Mouse (Mus musculus): Measurements from ENCODE around the gene Tecpr2.

DNA sequence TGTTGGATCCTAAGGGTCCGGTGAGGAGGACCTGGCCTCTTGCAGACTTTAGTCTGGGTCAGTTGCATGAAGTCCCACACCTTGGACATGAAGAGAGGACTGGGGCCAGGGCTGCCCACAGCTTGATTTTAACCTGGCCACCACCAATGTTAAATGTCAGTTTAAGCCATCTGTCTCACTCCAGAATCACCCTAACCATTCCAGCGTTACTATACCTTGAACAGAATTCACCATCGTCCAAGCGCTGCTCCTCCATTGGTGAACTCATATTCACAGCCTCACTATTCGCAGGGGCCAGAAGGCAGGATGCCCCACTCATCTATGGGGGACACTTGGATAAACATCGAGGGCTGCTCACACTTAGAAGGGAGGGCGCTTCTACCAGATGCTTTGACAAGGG, 111.9 kb downstream of the Tecpr2 start:
- no peak for TF ChIP-seq CTCF (IDR thresholded peaks at IDR 0.05; ENCODE audit: low read depth)
- no peak for TF ChIP-seq EP300 (IDR thresholded peaks at IDR 0.05; ENCODE audit: low read depth)
